Mouse (Mus musculus) ES-E14 (cell line): ENCODE data around the gene Ston1.

Experiments used
- CHD2 ChIP-seq: IDR thresholded peaks from 2 replicates; pipeline ENCODE4 v1.6.1; 2014; ENCODE audit warnings: mild to moderate bottlenecking, low read depth, low read length, inconsistent platforms
- MAFK ChIP-seq: IDR thresholded peaks from 2 replicates; pipeline ENCODE4 v1.6.1; 2014; ENCODE audit warnings: mild to moderate bottlenecking, low read depth, low read length, inconsistent platforms; ENCODE audit not compliant: insufficient read depth
- ZC3H11A ChIP-seq: IDR thresholded peaks from 2 replicates; pipeline ENCODE4 v1.6.1; 2012; ENCODE audit warnings: low read depth, mild to moderate bottlenecking, inconsistent platforms, low read length, borderline replicate concordance

- no peak for TF ChIP-seq MAFK
- TF ChIP-seq CHD2: no peak
- no peak for TF ChIP-seq ZC3H11A
Measured at GRCm38 (mm10) chr17:88596544-88597221, 801 bp upstream of the Ston1 start.
